Mouse (Mus musculus) ES-CJ7 (cell line): ENCODE data around the gene Ide.

Experiments used
- DNase-seq: peaks from one replicate; pipeline ENCODE4 v3.0.0; 2011; ENCODE audit warnings: low read depth, low spot score

Ide gene

GRCm38 (mm10) chr19:37337752-37338151 is at the start of gene Ide:
Gene Ide (minus strand): TSS chr19:37337852.
- DNase-seq: no peak

- DNase-seq: peak; percentile 70
Measured at GRCm38 (mm10) chr19:37386126-37386525, 48.5 kb upstream of the Ide start.

GRCm38 (mm10) chr19:37378816-37379215 is 41.2 kb upstream of the Ide start:
- no peak for DNase-seq

GRCm38 (mm10) chr19:37377404-37377990 is 39.8 kb upstream of the Ide start:
- DNase-seq: no peak

GRCm38 (mm10) chr19:37376841-37377240 is 39.2 kb upstream of the Ide start:
- no peak for DNase-seq

GRCm38 (mm10) chr19:37375755-37376615 is 38.3 kb upstream of the Ide start, which contains the start of gene Kif11:
Gene Kif11 (plus strand): TSS chr19:37376403.
- DNase-seq: peak; percentile 92

GRCm38 (mm10) chr19:37374941-37375754 is 37.5 kb upstream of the Ide start:
- peak; percentile 60 for DNase-seq

- DNase-seq: no peak
Measured at GRCm38 (mm10) chr19:37370356-37370755, 32.7 kb upstream of the Ide start.

- no peak for DNase-seq
Measured at GRCm38 (mm10) chr19:37369921-37370320, 32.3 kb upstream of the Ide start.

- DNase-seq: no peak
Measured at GRCm38 (mm10) chr19:37368990-37369389, 31.3 kb upstream of the Ide start.

- no peak for DNase-seq
Measured at GRCm38 (mm10) chr19:37363128-37363939, 25.7 kb upstream of the Ide start.

- peak; percentile 80 for DNase-seq
Measured at GRCm38 (mm10) chr19:37362545-37362944, 24.9 kb upstream of the Ide start.

GRCm38 (mm10) chr19:37360044-37360443 is 22.4 kb upstream of the Ide start:
- DNase-seq: no peak

GRCm38 (mm10) chr19:37353331-37353730 is 15.7 kb upstream of the Ide start:
- DNase-seq: no peak

- DNase-seq: no peak
Measured at GRCm38 (mm10) chr19:37352756-37353155, 15.1 kb upstream of the Ide start.

- no peak for DNase-seq
Measured at GRCm38 (mm10) chr19:37348952-37349351, 11.3 kb upstream of the Ide start.

- no peak for DNase-seq
Measured at GRCm38 (mm10) chr19:37348331-37348730, 10.7 kb upstream of the Ide start.

- DNase-seq: no peak
Measured at GRCm38 (mm10) chr19:37346258-37346657, 8.6 kb upstream of the Ide start.

- DNase-seq: no peak
Measured at GRCm38 (mm10) chr19:37343899-37344298, 6.2 kb upstream of the Ide start.

GRCm38 (mm10) chr19:37340931-37341330 is 3.3 kb upstream of the Ide start:
- DNase-seq: peak; percentile 36

- no peak for DNase-seq
Measured at GRCm38 (mm10) chr19:37340495-37340894, 2.8 kb upstream of the Ide start.
